Mouse (Mus musculus) heart, adult 2 months (tissue): ENCODE measurements around the gene Efemp2. TPM values are rescaled to one million over a fixed set of nuclear protein-coding genes. Genes with fewer than 3 reads are reported as not detected.

Experiments used
- DNase-seq, 2 experiments: peaks; one replicate each; pipeline ENCODE4 v3.0.0; 2021
- H3K27ac ChIP-seq: fragments of 200-600 bp; 2 replicates; pipeline ENCODE4 v1.8.1; 2022
- H3K27me3 ChIP-seq: fragments of 200-500 bp; 2 replicates; pipeline ENCODE4 v1.6.1; 2012; ENCODE audit warnings: mild to moderate bottlenecking, low read length, inconsistent platforms, mixed read lengths; ENCODE audit not compliant: control insufficient read depth, insufficient read depth
- H3K36me3 ChIP-seq: fragments of 200-500 bp; 2 replicates; pipeline ENCODE4 v1.6.1; 2012; ENCODE audit warnings: low read length, inconsistent platforms; ENCODE audit not compliant: control insufficient read depth, insufficient read depth
- H3K4me1 ChIP-seq: fragments of 200-500 bp; 2 replicates; pipeline ENCODE4 v1.6.1; 2011; ENCODE audit warnings: low read length; ENCODE audit not compliant: control insufficient read depth, insufficient read depth
- H3K4me3 ChIP-seq: fragments of 200-600 bp; 2 replicates; pipeline ENCODE4 v1.8.1; 2022
- H3K79me2 ChIP-seq: fragments of 200-500 bp; replicated peaks from 2 replicates; pipeline ENCODE4 v1.6.1; 2012; ENCODE audit warnings: mild to moderate bottlenecking, inconsistent platforms, low read length, moderate library complexity, mixed read lengths; ENCODE audit not compliant: control insufficient read depth, insufficient read depth
- H3K9ac ChIP-seq: fragments of 200-500 bp; 2 replicates; pipeline ENCODE4 v1.6.1; 2012; ENCODE audit warnings: low read depth, mild to moderate bottlenecking, control low read depth, inconsistent platforms, low read length, mixed read lengths
- CTCF ChIP-seq: fragments of 200-600 bp; IDR thresholded peaks from 2 replicates; pipeline ENCODE4 v1.8.1; 2022; ENCODE audit warnings: antibody characterized with exemption, mild to moderate bottlenecking, moderate library complexity
- EP300 ChIP-seq: fragments of 200-500 bp; IDR thresholded peaks from 2 replicates; pipeline ENCODE4 v1.6.1; 2011; ENCODE audit warnings: low read depth, low read length, control low read depth; ENCODE audit not compliant: insufficient read depth
- POLR2A ChIP-seq: fragments of 200-500 bp; IDR thresholded peaks from 2 replicates; pipeline ENCODE4 v1.6.1; 2011; ENCODE audit warnings: mild to moderate bottlenecking, low read depth, low read length, control low read depth; ENCODE audit not compliant: insufficient read depth
- WGBS: fragments of 180-500 bp; shearing (Covaris S2); methylation state at CpG from one replicate; pipeline ENCODE4 v1.1.7; 2018; 5-methylcytosine and 5-hydroxymethylcytosine counted together
- intact Hi-C: fragments of 180-260 bp; cut with DNase I; formaldehyde crosslinking; loops from one replicate; pipeline ENCODE4 v1.15.1; 2025
- polyA plus RNA-seq: library from polyadenylated mRNA; depleted of rRNA; stranded (reverse); fragments of >200 nt; gene quantifications from 2 replicates; pipeline ENCODE4 v1.2.3, GENCODE M21; 2012
- total RNA-seq, 2 experiments: library from RNA; stranded (reverse); gene quantifications; 2 replicates each; pipeline ENCODE4 v1.2.3; 2021

Efemp2 gene
- total and polyA plus RNA-seq, 3 experiments = 8.2 to 36.3 (median 10.3) TPM

- H3K27me3 ChIP-seq = no peaks in the 10 kb centered on the region
These were observed 1.4 kb downstream of the Efemp2 start for GRCm38 (mm10) chr19:5475069-5475714.

GRCm38 (mm10) chr19:5477004-5477667 is 3.4 kb downstream of the Efemp2 start:
- DNase-seq = no peak
- Histone ChIP-seq H3K27ac (no peak overlapping the region), H3K36me3 (no peaks in the 10 kb centered on the region), H3K4me3 (no peak overlapping the region), H3K27me3 (no peaks in the 10 kb centered on the region), H3K79me2 (no peaks in the 10 kb centered on the region), H3K9ac (no peak overlapping the region), H3K4me1 (no peaks in the 10 kb centered on the region)
- TF ChIP-seq POLR2A (no peak), CTCF (no peak), EP300 (no peak)
- intact Hi-C loops = no loop called here
- WGBS = 90% methylated on average over 10 of the region's 10 CpGs

More at GRCm38 (mm10) chr19:5475069-5475714, 1.4 kb downstream of the Efemp2 start:
- Histone ChIP-seq H3K4me1 (no peaks in the 10 kb centered on the region), H3K27ac (peak overlapping the region; percentile 76), H3K79me2 (no peaks in the 10 kb centered on the region), H3K4me3 (peak overlapping the region; percentile 57), H3K36me3 (no peaks in the 10 kb centered on the region), H3K9ac (peak overlapping the region; percentile 77)
- DNase-seq = no peak
- TF ChIP-seq CTCF (no peak), EP300 (no peak), POLR2A (no peak)
- 38% methylated on average over 13 of the region's 13 CpGs for WGBS
- intact Hi-C loops = no loop called here

- Histone ChIP-seq H3K36me3 (no peaks in the 10 kb centered on the region), H3K79me2 (no peaks in the 10 kb centered on the region), H3K9ac (no peak overlapping the region), H3K4me1 (no peaks in the 10 kb centered on the region), H3K4me3 (no peak overlapping the region), H3K27ac (no peak overlapping the region), H3K27me3 (no peaks in the 10 kb centered on the region)
- 87% methylated on average over 18 of the region's 18 CpGs for WGBS
- TF ChIP-seq POLR2A = no peak
- TF ChIP-seq EP300 = no peak
- TF ChIP-seq CTCF = no peak
- intact Hi-C loops = no loop called here
- DNase-seq = no peak
These were observed 4.0 kb downstream of the Efemp2 start for GRCm38 (mm10) chr19:5477668-5478300.

- WGBS = 83% methylated on average over 10 of the region's 10 CpGs
- no peaks in the 10 kb centered on the region for H3K36me3 ChIP-seq
- intact Hi-C loops = no loop called here
These were observed 6.3 kb downstream of the Efemp2 start for GRCm38 (mm10) chr19:5480016-5480415.

GRCm38 (mm10) chr19:5481398-5481797 is 7.6 kb downstream of the Efemp2 start:
- no peaks in the 10 kb centered on the region for H3K36me3 ChIP-seq
- WGBS = 87% methylated on average over 10 of the region's 10 CpGs
- H3K4me3 ChIP-seq = no peak overlapping the region
- H3K4me1 ChIP-seq = no peaks in the 10 kb centered on the region
- TF ChIP-seq CTCF (no peak), EP300 (no peak), POLR2A (no peak)
- H3K79me2 ChIP-seq = no peaks in the 10 kb centered on the region
- DNase-seq = no peak
- intact Hi-C loops = no loop called here
- no peak overlapping the region for H3K27ac ChIP-seq
- no peaks in the 10 kb centered on the region for H3K27me3 ChIP-seq
- H3K9ac ChIP-seq = no peak overlapping the region

More at GRCm38 (mm10) chr19:5480016-5480415, 6.3 kb downstream of the Efemp2 start:
- Histone ChIP-seq H3K79me2 (no peaks in the 10 kb centered on the region), H3K4me1 (no peaks in the 10 kb centered on the region), H3K27me3 (no peaks in the 10 kb centered on the region), H3K27ac (no peak overlapping the region), H3K4me3 (no peak overlapping the region), H3K9ac (no peak overlapping the region)
- no peak for DNase-seq
- TF ChIP-seq CTCF (no peak), POLR2A (no peak), EP300 (no peak)
